Comparison of ENCODE assay signal across 8 mouse cellular contexts in genomic region chr1:172650519-172651287, GRCm38 (mm10). TPM values are rescaled to one million over a fixed set of nuclear protein-coding genes. Genes with fewer than 3 reads are reported as not detected.
DNase-seq lines count a peak whose midpoint lies in the region; ATAC-seq and TF ChIP-seq lines count a peak whose summit lies in the region.
"Had no signal": no experiment of that assay in that cellular context is flagged by ENCODE, and none has a peak within 500 bp of the region (broad histone marks: within the 10 kb centered on the region; RNA-seq: fewer than 3 reads in every experiment).

No protein-coding gene starts in this region.

- no peaks in the 10 kb centered on the region for H3K36me3 ChIP-seq in kidney, adult 2 months (ENCODE audit: control insufficient read depth, insufficient read depth, low read length)
- no peaks in the 10 kb centered on the region for H3K36me3 ChIP-seq in MEL (ENCODE audit: control insufficient read depth in 1 of 2, insufficient read depth in 2 of 2, low read length in 2 of 2)
- no peaks in the 10 kb centered on the region for H3K36me3 ChIP-seq in stomach, postnatal 0 days (ENCODE audit: control insufficient read depth, insufficient read depth, low read length)
- H3K36me3 ChIP-seq: limb, embryonic 12.5 days had no signal

- no peaks in the 10 kb centered on the region for H3K9me3 ChIP-seq in MEL (replicated peaks; ENCODE audit: insufficient read depth, low read length)
- H3K9me3 ChIP-seq in stomach, postnatal 0 days (ENCODE audit: control insufficient read depth, low read length): no peaks in the 10 kb centered on the region
- H3K9me3 ChIP-seq: limb, embryonic 12.5 days had no signal

- TF ChIP-seq RAD21 in MEL (IDR thresholded peaks at IDR 0.05; ENCODE audit: low read depth, low read length): peak; percentile 36

- no peaks in the 10 kb centered on the region for H3K27me3 ChIP-seq in kidney, adult 2 months (replicated peaks; ENCODE audit: control insufficient read depth, insufficient read depth, low read length)
- no peaks in the 10 kb centered on the region; a peak in 2 of 4 replicates for H3K27me3 ChIP-seq in MEL (ENCODE audit: control insufficient read depth in 1 of 2, insufficient read depth in 2 of 2, low read length in 2 of 2)
- no peaks in the 10 kb centered on the region for H3K27me3 ChIP-seq in stomach, postnatal 0 days (ENCODE audit: control insufficient read depth, insufficient read depth, low read length)
- H3K27me3 ChIP-seq: limb, embryonic 12.5 days had no signal

- H3K27ac ChIP-seq in kidney, adult 2 months (ENCODE audit: insufficient read depth, low read depth, low read length): no peak overlapping the region
- no peak overlapping the region for H3K27ac ChIP-seq in MEL (ENCODE audit: control insufficient read depth, low read depth, low read length)
- no peak overlapping the region for H3K27ac ChIP-seq in bone marrow, adult 2 months (ENCODE audit: control insufficient read depth, insufficient read depth, low read depth, low read length, poor library complexity)
- H3K27ac ChIP-seq in stomach, postnatal 0 days (replicated peaks): no peak overlapping the region
- H3K27ac ChIP-seq: limb, embryonic 12.5 days had no signal

- DNase-seq in kidney, adult 2 months: peak; percentile 27
- no peak for DNase-seq in kidney, adult 9 months
- peak; percentile 19 for DNase-seq in MEL (ENCODE audit: low read depth, low spot score)
- peak; percentile 42 to 49 for DNase-seq in kidney, postnatal 4 days
- DNase-seq in stomach, postnatal 0 days (ENCODE audit: low spot score): no peak
- DNase-seq in left cerebral cortex, postnatal 25 days (ENCODE audit: low spot score in 2 of 2): no peak

- intact Hi-C loops in left cerebral cortex, postnatal 25 days (cut with DNase I): no loop called here

- no peak for TF ChIP-seq EP300 in MEL (IDR thresholded peaks at IDR 0.05; ENCODE audit: low read depth in 1 of 2, low read length in 2 of 2)
- no peak for TF ChIP-seq EP300 in stomach, postnatal 0 days (optimal IDR thresholded peaks at IDR 0.05)

- peak; percentile 61 for TF ChIP-seq CTCF in kidney, adult 2 months (conservative IDR thresholded peaks at IDR 0.05; ENCODE audit: insufficient read depth, insufficient read length, low read depth, low read length)
- peak; percentile 38 to 75 (median 63); a peak in 5 of 6 replicates for TF ChIP-seq CTCF in MEL (IDR thresholded peaks at IDR 0.05 in 2 of 3, conservative IDR thresholded peaks at IDR 0.05 in 1 of 3; ENCODE audit: control insufficient read depth in 1 of 3, insufficient read depth in 1 of 3, low read depth in 2 of 3, low read length in 3 of 3, poor library complexity in 1 of 3, severe bottlenecking in 1 of 3)
- TF ChIP-seq CTCF in bone marrow, adult 2 months (IDR thresholded peaks at IDR 0.05; ENCODE audit: control insufficient read depth, insufficient read depth, low read length): peak; percentile 31; the same call in 1 of the 2 replicates
- peak; percentile 67 for TF ChIP-seq CTCF in stomach, postnatal 0 days (IDR thresholded peaks at IDR 0.05; ENCODE audit: low read depth)

- no peak overlapping the region for H3K9ac ChIP-seq in MEL (ENCODE audit: control insufficient read depth, low read depth, low read length, poor library complexity, severe bottlenecking)
- no peak overlapping the region for H3K9ac ChIP-seq in stomach, postnatal 0 days (ENCODE audit: low read length)
- H3K9ac ChIP-seq: limb, embryonic 12.5 days had no signal

- WGBS in kidney, adult 2 months: 50% methylated on average over 8 of the region's 8 CpGs
- 68% methylated on average over 8 of the region's 8 CpGs for WGBS in bone marrow, adult 2 months
- 52% methylated on average over 8 of the region's 8 CpGs for WGBS in stomach, postnatal 0 days

- no peaks in the 10 kb centered on the region for H3K79me2 ChIP-seq in MEL (ENCODE audit: control insufficient read depth, insufficient read depth, low read length, poor library complexity)

- TF ChIP-seq POLR2A in kidney, adult 2 months (IDR thresholded peaks at IDR 0.05; ENCODE audit: low read depth, low read length): no peak
- no peak for TF ChIP-seq POLR2A in MEL (IDR thresholded peaks at IDR 0.05; ENCODE audit: control insufficient read depth in 1 of 2, insufficient read depth in 1 of 2, low read depth in 1 of 2, low read length in 2 of 2, poor library complexity in 1 of 2)
- TF ChIP-seq POLR2A in bone marrow, adult 2 months (IDR thresholded peaks at IDR 0.05; ENCODE audit: borderline replicate concordance, control insufficient read depth, low read depth, low read length): no peak

- H3K4me3 ChIP-seq in kidney, adult 2 months (ENCODE audit: insufficient read depth, low read depth, low read length): no peak overlapping the region
- H3K4me3 ChIP-seq in MEL (ENCODE audit: control insufficient read depth in 1 of 2, insufficient read depth in 1 of 2, low read depth in 2 of 2, low read length in 2 of 2): no peak overlapping the region
- H3K4me3 ChIP-seq in bone marrow, adult 2 months (replicated peaks; ENCODE audit: control insufficient read depth, low read depth, low read length): no peak overlapping the region
- no peak overlapping the region for H3K4me3 ChIP-seq in stomach, postnatal 0 days (ENCODE audit: low read depth, low read length)
- H3K4me3 ChIP-seq: limb, embryonic 12.5 days had no signal

- no peak for ATAC-seq in stomach, postnatal 0 days (ENCODE audit: low FRiP score, low TSS enrichment)

- H3K4me2 ChIP-seq in stomach, postnatal 0 days (replicated peaks; ENCODE audit: low read depth): no peak overlapping the region
- H3K4me2 ChIP-seq: limb, embryonic 12.5 days had no signal

- H3K4me1 ChIP-seq in kidney, adult 2 months (ENCODE audit: control insufficient read depth, insufficient read depth, low read length): no peaks in the 10 kb centered on the region
- no peaks in the 10 kb centered on the region for H3K4me1 ChIP-seq in MEL (ENCODE audit: control insufficient read depth in 1 of 2, insufficient read depth in 2 of 2, low read length in 2 of 2)
- H3K4me1 ChIP-seq in bone marrow, adult 2 months (ENCODE audit: control insufficient read depth, insufficient read depth, low read length): no peaks in the 10 kb centered on the region; the same call in 1 of the 2 replicates
- no peaks in the 10 kb centered on the region for H3K4me1 ChIP-seq in stomach, postnatal 0 days (replicated peaks; ENCODE audit: control insufficient read depth, insufficient read depth)
- H3K4me1 ChIP-seq: limb, embryonic 12.5 days had no signal

TF ChIP-seq in MEL, 35 proteins besides CTCF, POLR2A, EP300 and RAD21:
- TF ChIP-seq ZNF384 (IDR thresholded peaks at IDR 0.05; ENCODE audit: low read depth, low read length) (no peak), ZC3H11A (IDR thresholded peaks at IDR 0.05; ENCODE audit: low read depth, low read length) (peak; percentile 40), SMC3 (IDR thresholded peaks at IDR 0.05; ENCODE audit: low read depth, low read length) (peak; percentile 63)

RNA-seq across cellular contexts. Expression of gene Dusp23, which starts 17.9 kb away (rescaled TPM):
- polyA plus RNA-seq in kidney, adult 2 months (2012; rRNA removed): 51.4 and 52.1 TPM in 2 replicates
- 0.54 and 0.65 TPM in 2 replicates for total RNA-seq in MEL (2012; rRNA removed)
- polyA plus RNA-seq in MEL (2012; ENCODE audit: insufficient read depth in 1 of 2, insufficient read length in 2 of 2, low read depth in 1 of 2, low replicate concordance in 2 of 2, missing spikeins in 1 of 2): 1 to 10 TPM in 1 of 2 experiments, not detected in 1; 2.5 TPM
- 3.2 and 7.2 TPM in 2 replicates for polyA plus RNA-seq in bone marrow, adult 2 months (2011; ENCODE audit: insufficient read depth, insufficient read length, low replicate concordance, missing spikeins)
- 15.5 and 17.1 TPM in 2 replicates for polyA plus RNA-seq in stomach, postnatal 0 days (2015; fragmentation: Nextera tagmentation; extraction: Ambion mirVana)
- 1 to 10 TPM; 5.7 to 6.1 TPM for total RNA-seq in left cerebral cortex, postnatal 25 days (2021)

RNA-seq across cellular contexts. Expression of gene Crp, which starts 47.2 kb away (rescaled TPM):
- polyA plus RNA-seq in kidney, adult 2 months (2012; rRNA removed): 0.08 TPM in 1 of 2 replicates, not detected in the other
- not detected in 2 replicates for total RNA-seq in MEL (2012; rRNA removed)
- not detected for polyA plus RNA-seq in MEL (2012; ENCODE audit: insufficient read depth in 1 of 2, insufficient read length in 2 of 2, low read depth in 1 of 2, low replicate concordance in 2 of 2, missing spikeins in 1 of 2)
- polyA plus RNA-seq in bone marrow, adult 2 months (2011; ENCODE audit: insufficient read depth, insufficient read length, low replicate concordance, missing spikeins): 1.3 TPM in 1 of 2 replicates, not detected in the other
- polyA plus RNA-seq in stomach, postnatal 0 days (2015; fragmentation: Nextera tagmentation; extraction: Ambion mirVana): 0.28 and 0.74 TPM in 2 replicates
- total RNA-seq in left cerebral cortex, postnatal 25 days (2021): not detected
- polyA plus RNA-seq: limb, embryonic 12.5 days had no signal

RNA-seq across cellular contexts. Expression of gene Fcrl6, which starts 48.4 kb away (rescaled TPM):
- polyA plus RNA-seq in kidney, adult 2 months (2012; rRNA removed): not detected in 2 replicates
- total RNA-seq in MEL (2012; rRNA removed): not detected in 2 replicates
- not detected for polyA plus RNA-seq in MEL (2012; ENCODE audit: insufficient read depth in 1 of 2, insufficient read length in 2 of 2, low read depth in 1 of 2, low replicate concordance in 2 of 2, missing spikeins in 1 of 2)
- not detected in 2 replicates for polyA plus RNA-seq in bone marrow, adult 2 months (2011; ENCODE audit: insufficient read depth, insufficient read length, low replicate concordance, missing spikeins)
- polyA plus RNA-seq in stomach, postnatal 0 days (2015; fragmentation: Nextera tagmentation; extraction: Ambion mirVana): not detected in 2 replicates
- total RNA-seq in left cerebral cortex, postnatal 25 days (2021): not detected

Comparison
In these comparisons a context has a peak if more than half of its experiments do, and no peak if none do; other contexts are left out.
1. DNase-seq: peak in kidney, adult 2 months (single experiment), MEL (single experiment) and kidney, postnatal 4 days (2 of 2); none in kidney, adult 9 months (single experiment), stomach, postnatal 0 days (single experiment) and left cerebral cortex, postnatal 25 days (0 of 2).
2. Peak in every context shown above with its lines, with median percentiles within 50 percentile points of each other: CTCF ChIP-seq.